Mouse (Mus musculus) gastrocnemius, postnatal 4 days (tissue): ENCODE data around the gene Vtn. TPM values are rescaled to one million over a fixed set of nuclear protein-coding genes. Genes with fewer than 3 reads are reported as not detected.

Source experiments
- DNase-seq, 2 experiments: peaks; one replicate each; pipeline ENCODE4 v3.0.0; 2021 to 2022; ENCODE audit warnings: low spot score in 2 of 2, mixed read lengths in 2 of 2
- long read RNA-seq, 2 experiments: library from polyadenylated mRNA; stranded (forward); transcript quantifications; one replicate each; pipeline ENCODE4 v2.0.0; 2021
- total RNA-seq, 2 experiments: library from RNA; stranded (reverse); gene quantifications; 2 replicates each; pipeline ENCODE4 v1.2.3; 2021

The Vtn gene
- 10 to 100 TPM; 23.8 to 27.4 TPM for total RNA-seq
- long read RNA-seq, experiment 1, transcript Vtn-201 (8 exons, 1,744 nt) = major isoform, 13 of 14 reads
- long read RNA-seq, experiment 1, partial matches to known transcripts = 1 of 14 reads
- long read RNA-seq, experiment 1, other reads (novel, unspliced or antisense) = 0 of 14 reads
- long read RNA-seq, experiment 2, transcript Vtn-201 (8 exons, 1,744 nt) = major isoform, 16 of 18 reads
- long read RNA-seq, experiment 2, partial matches to known transcripts = 2 of 18 reads
- long read RNA-seq, experiment 2, other reads (novel, unspliced or antisense) = 0 of 18 reads

DNA sequence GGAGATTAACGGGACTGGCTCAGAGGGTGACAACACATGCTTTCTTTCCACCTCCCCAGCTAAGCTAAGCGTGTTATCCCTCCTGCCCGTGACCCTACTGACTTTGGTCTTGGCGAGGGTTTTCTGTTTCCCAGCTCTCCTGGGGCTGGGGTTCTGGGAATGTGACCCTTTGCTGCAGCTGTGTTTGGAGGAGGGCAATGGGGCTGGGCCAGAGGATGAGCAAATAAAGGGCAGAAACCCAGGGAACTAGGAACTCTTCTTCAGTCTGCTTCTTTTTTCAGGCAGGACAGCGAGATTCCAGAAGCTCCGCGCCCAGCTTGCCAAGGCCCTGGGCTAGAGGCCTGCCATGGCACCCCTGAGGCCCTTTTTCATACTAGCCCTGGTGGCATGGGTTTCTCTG is at the start of gene Vtn:
Gene Vtn, plus strand, starts transcription at position 88 of the 400 bp plus-strand sequence.
- DNase-seq = peak in 1 of 2 experiments; percentile 50

DNA sequence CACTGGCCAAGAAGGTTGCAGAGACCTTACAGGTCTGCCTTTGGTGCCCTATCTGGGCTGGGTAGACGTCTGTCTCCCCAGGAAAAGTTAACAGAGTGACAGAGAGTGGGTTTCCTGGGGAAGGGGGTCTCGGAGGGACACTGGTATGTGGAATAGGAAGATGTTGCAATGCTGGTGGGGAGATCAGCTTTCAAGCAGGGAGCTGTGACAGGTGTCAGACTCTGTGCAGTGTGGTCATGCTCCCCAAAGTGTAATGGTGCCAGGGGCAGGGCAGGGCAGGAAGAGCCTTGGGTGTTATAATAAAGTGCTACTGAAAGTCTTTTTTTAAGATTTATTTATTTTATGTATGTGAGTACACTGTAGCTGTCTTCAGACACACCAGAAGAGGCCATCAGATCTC is 48.6 kb upstream of the Vtn start:
- no peak for DNase-seq

DNA sequence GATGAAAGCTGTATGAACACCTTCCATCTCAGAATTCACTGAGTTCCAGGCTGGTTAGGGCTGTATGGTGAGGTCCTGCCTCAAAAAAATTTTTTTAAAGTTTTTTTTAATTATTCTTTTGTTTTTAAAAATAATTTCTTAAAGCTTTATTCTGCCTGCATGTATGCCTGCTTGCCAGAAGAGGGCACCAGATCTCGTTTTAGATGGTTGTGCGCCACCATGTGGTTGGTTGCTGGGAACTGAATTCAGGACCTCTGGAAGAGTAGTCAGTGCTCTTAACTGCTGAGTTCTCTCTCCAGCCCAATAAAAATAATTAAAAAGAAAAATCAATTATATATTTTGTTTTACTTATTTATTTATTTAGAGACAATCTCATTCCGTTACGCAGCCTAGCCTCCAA is 45.2 kb upstream of the Vtn start:
- DNase-seq = peak in 1 of 2 experiments; percentile 64

DNA sequence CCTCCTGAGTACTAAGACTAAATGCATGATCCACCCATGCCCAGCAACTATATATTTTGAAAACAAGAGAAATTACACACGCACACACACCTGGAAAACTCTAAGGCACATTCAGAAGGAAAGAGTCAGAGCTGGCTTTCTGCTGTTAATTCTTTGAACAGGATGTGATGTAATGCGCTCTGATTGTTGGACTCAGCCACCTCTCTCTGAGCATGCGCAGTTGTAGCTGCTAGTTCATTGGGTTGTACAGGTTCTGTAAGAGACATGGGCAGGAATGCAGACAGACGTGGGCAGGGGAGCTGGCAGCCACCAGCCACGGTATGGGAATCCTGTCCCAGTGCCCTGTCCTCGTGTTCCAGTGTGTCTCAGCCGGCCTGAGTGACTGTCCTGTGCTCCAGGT is 44.6 kb upstream of the Vtn start:
- DNase-seq = no peak

DNA sequence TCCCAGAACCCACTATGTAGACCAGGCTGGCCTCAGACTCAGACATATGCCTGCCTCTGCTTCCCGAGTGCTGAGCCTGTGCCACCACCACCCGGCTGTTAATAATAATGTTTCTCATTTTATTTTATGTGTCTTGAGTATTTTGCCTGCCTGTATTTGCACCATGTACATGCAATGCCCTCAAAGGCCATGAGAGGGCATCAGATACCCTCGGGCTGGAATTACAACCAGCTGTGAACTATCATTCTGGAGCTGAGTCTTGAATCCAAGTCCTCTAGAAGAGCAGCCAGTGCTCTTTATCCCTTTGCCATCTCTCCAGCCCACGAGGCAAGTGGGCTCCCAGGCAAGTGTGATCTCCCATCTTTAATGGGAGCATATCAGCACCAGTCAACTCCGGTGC is 43.6 kb upstream of the Vtn start:
- DNase-seq = no peak

DNA sequence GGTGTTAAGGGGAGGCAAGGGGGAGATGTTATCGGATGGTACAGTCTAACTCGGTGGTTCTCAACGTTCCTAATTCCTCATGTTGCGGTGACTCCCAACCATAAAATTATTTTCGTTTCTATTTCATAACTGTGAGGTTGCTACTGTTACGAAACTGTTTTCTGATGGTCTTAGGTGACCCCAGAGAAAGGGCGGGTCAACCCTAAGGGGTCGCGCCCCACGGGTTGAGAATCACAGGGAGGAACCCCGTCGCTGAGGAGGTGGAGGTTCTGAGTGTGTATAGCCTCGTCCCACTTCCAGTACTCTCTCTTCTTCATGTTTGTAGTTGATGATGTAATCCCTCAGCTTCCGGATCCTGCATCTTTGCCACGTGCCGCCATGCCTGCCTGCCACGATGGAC is 40.2 kb upstream of the Vtn start:
- DNase-seq = no peak

DNA sequence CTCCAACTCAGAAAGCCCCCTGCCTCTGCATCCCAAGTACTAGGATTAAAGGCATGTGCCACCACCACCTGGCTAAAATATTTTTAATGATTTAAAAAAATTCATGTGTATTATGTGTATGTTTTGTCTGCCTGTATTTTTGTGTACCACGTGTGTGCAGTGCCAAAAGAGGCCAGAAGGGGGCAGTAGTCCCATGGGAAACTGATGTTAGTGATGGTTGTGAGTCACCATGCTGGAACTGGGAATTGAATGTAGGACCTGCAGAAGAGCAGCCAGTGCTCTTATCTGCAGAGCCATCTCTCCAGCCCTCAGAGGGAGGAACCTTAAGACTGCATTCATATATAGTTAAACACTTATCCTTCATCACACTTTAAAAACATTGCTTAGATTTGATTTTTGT is 37.0 kb upstream of the Vtn start:
- DNase-seq = no peak

DNA sequence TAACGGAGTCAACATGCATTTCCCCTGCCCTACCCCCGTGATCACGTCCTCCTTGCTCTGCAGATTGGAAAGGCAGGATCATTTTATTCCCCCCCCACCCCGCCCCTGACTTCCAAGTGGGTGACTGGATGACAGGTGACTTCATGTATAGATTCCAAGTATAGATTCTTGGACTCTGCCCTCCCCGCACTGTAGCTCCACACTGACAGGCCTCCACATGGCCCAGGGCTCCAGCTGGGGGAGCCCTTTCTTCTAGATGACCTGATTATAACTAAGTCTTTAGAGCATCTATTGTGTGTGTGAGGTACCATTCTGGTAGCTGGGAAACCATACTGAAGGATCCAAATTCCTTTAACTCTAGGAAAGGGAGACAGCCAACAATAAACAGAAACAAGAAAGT is 36.2 kb upstream of the Vtn start:
- no peak for DNase-seq

DNA sequence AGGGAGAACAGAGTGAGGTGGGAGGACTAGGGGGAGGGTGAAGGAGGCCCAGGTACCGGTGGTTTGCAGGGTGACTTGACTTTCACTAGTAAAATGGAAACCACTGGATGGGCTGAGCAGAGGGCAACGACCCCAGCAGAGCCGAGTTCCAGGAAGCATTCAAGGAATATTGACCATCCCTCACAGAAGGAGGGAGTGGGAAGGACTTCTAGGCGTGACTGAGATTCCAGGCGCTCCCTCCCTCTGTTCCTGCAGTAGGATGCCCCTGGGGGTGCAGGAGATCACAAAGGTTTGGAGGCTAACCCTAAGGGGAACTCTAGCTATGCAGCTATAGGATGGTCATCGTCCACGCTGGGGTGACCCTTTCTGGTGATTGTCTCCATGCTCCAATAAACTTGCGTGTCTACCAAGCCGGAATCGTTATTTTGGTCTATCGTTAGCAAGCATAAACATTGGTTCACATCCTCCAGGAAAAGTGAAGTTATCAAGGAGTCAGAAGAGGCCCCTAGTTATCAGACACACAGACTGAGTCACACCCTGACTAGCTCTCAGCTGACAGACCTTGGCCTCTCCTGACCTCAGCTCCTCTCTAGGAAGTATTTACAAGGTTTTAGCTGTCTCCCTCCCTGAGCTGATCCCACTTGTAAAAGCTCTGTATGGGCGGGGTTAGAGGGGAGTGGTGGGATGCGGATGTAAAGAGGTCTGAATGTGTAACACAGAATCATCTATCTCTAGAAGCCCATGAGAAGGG is 35.4 kb upstream of the Vtn start:
- no peak for DNase-seq

DNA sequence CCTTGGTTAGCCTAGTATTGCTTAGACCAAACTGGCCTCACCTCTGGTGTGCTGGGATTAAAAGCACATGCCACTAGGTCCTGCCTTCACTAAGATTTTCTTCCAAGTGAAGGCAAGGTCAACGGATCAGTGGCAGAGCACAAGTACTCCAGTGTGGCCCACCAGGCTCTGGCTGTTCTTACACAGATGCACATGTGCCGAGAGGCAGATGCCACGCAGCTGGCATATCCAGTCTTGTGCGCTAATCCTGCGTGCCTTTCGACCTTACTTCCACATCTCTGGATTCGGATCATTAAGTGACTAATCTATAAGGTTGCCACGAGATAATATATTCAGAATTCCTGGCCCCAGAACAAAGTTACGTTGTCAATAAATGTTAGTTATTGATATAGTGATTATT is 33.8 kb upstream of the Vtn start:
- no peak for DNase-seq

DNA sequence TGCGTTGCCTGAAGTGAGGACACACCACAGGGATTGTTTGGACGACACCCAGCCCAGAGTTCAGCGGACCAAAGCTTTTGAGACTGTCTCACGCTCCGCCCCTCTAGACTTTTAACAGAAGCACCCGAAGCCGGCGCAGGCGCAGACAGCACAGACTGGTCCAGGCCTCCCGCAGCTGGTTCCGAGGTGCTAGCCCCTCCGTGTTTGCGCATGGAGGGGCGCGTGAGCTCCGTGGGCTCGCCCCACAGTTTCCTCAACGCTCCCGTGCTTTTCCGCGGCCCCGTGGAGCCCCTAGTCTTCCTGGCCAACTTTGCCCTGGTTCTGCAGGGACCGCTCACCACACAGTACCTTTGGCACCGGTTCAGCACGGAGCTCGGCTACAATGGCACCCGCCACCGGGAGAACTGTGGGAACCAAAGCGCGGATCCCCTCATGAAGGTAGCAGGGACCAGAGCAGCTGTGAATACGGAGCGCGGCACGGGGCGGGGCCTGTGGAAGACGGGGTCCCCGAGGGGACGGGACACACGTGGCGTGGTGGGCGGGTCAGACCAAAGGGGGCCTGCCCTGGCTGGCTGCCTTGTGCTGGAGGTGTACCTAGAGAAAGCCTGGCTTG is 33.2 kb upstream of the Vtn start, which contains the start of gene Slc46a1:
Gene Slc46a1, plus strand, starts transcription at position 130 of the 613 bp plus-strand sequence.
- peak; percentile 84 to 92 for DNase-seq

DNA sequence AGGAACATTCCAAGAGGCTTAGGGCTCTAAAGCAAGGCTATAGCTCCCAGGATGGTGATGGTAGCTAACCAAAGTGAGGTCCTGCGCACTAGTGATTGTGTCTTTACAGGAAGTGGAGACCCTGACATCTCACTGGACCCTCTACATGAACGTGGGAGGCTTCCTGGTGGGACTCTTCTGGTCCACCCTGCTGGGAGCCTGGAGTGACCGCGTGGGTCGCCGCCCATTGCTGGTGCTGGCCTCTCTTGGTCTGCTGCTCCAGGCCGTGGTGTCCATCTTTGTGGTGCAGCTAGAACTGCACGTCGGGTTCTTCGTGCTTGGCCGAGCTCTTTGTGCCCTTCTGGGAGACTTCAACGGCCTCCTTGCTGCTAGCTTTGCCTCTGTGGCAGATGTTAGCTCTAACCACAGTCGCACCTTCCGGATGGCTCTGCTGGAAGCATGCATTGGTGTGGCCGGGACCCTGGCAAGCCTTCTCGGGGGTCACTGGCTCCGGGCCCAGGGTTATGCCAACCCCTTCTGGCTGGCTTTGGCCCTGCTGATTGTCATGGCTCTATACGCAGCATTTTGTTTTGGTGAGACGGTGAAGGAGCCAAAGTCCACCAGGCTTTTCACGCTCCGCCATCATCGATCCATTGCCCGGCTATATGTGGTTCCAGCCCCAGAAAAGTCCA is 32.5 kb upstream of the Vtn start:
- DNase-seq = peak in 1 of 2 experiments; percentile 17

DNA sequence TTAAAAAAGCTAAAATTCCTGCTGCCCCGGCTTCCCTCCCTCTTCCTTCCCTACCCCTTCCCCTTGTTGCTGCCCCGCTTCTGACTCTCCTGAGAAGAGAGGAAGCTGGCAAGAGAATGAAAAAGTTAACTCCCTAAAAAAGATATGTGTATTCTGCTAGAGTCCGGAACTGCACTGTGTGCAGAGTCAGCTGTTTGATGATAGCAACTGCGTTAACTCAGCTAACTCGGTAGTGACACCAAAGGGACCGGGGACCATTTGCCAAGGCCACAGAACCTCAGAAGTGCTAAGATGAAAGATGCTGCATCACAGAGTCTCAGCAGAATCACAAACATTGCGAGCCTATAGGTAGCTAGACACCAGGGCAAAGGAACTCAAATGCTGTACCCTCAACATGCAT is 31.4 kb upstream of the Vtn start:
- no peak for DNase-seq

DNA sequence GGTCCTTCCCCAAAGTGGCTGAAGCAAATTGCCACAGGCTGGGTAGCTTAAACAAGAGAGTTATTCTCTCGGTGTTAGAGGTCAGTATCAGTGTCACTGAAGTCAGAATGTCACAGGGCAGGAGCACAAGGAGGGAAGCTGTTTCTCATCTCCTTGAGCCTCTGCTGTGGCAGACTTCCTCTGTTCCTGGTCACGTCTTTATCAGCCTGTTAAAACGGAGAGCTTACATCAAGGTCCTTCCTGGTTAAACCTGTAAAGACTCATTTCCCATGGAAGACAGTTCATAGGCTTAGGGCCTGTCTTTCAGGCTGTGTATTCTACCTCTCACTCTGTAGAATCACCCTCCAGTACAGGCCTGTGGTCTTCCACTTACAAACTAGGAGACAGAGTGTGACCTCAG is 31.0 kb upstream of the Vtn start:
- DNase-seq = no peak

DNA sequence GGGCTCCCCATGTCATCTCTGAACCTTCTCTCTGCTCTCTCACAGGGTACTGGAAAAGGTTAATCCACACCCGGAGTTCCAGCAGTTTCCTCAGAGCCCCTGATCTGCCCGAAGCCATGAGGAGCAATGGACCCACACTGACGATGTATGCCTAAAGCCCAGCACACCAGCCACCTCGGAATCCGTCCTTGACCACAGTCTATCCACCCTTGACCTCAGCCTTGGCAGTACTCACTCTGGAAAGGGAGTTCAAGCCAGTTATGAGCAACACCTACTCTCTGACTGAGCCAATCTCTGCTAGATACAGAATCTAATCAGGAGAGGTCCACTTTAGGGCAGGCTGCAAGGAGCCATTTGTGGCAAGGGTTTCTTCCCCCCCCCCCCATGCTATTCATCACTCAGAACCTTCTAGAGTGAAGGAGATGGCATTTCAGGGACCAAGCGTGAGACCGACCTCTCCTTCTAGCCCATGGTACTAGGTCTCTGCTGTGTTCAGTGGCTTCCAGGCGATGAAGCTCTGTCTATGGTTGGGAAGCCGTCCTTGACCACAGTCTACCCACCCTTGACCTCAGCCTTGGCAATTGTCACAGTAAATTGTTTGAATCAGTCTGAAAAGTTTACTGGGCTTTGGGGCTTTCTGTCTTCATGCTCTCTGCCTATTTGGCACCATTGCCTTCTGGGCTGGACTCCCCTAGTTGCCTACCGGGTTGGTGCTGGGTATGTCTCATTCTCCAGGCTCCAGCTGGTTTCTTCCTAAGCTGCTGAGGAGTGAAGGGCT is 27.4 kb upstream of the Vtn start:
- no peak for DNase-seq

DNA sequence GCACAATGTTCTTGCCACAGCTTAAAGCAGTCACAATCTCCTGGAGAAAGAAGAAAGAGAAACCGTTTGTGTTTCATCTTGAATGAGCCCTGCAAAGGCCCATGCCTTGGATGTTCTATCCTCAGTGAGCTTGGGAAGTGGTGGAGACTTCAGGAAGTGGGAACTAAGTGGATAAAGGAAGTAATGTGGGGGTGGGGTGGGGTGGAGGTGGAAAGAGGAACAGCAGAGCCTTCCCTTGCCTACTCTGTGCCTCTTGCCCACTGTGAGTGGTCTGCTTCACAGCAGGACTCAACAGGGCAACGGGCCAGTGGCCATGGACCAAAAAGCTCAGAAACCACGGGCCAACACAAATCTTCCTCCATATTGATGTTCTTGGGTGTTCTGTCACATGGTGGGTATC is 23.6 kb upstream of the Vtn start:
- no peak for DNase-seq

DNA sequence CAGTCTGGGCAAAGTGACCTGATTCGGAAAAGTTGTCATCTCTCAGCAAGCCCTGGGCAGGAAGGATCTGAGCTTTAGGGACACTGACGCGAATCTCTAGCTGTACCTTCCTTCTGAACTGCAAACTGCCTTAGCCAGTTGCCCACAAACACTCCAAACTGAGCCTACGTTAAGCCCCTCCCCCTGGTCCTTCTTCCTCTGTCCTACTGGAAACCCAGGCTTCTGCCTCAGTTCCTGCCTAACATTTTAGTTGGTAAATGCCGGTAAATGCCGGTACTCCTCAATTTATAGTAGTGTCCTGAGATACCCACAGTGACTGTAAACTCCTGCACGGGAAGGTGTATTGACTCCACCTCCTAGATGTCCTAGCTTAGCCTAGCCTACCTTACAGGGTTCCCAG is 15.3 kb upstream of the Vtn start:
- no peak for DNase-seq

DNA sequence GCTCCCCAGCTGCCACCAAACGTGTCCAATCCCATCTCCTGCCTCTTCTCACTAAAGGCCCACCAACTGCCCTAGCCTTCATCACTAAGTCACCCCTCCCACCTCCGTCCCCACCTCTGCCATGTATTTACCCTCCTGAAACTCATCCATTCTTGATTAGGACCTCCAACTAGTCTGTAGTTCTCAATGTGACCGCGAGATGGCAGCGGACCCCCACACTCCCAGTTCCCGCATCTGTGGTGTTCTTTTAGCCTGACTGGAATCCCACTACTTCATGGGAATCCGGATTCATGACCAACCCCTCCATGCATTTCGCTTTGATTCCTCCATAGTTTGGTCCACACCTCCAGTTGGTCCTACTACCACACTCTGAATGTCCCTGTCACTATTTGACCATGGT is 10.7 kb upstream of the Vtn start:
- DNase-seq = peak in 1 of 2 experiments; percentile 64

DNA sequence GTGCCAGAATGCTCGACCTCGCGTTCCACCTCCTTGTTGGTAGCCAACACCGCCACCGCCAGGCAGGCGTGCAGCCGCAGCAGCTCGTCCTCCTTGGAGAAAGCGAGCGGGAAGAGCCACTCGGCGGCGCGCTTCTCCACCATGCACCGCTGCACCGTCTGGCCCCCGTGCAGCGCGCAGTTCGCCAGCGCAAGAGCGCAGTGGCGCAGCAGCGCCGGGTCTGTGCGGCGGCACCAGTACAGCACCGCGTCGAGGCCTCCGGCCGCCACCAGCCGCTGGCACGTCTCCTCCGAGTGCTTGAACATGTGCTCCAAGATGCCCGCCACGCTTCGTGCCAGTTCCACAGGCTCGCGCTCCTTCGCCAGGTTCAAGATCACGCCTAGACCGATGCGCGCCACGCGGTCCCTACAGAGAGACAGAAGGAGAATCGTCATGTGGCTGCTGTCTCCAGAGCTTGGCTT is 8.1 kb upstream of the Vtn start:
- DNase-seq = no peak

DNA sequence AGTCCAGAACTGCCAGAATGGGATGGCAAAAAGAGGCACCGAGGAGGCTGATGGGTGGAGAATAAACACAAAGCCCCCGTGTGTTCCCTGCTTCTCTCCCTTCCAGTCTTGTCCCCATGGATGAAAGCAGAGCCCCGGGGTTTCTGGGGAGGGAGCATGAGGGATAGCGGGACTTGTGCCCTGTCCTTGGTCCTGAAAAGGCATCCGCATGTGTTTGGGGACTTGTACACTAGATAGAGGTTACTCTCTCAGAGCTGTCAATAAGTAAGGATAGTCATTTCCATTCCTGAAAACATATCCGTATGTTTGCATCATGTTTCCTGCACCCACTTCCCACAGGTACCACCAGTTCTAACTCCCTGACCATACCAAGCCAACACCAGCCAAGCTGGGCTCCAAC is 3.0 kb upstream of the Vtn start:
- DNase-seq = peak in 1 of 2 experiments; percentile 35

DNA sequence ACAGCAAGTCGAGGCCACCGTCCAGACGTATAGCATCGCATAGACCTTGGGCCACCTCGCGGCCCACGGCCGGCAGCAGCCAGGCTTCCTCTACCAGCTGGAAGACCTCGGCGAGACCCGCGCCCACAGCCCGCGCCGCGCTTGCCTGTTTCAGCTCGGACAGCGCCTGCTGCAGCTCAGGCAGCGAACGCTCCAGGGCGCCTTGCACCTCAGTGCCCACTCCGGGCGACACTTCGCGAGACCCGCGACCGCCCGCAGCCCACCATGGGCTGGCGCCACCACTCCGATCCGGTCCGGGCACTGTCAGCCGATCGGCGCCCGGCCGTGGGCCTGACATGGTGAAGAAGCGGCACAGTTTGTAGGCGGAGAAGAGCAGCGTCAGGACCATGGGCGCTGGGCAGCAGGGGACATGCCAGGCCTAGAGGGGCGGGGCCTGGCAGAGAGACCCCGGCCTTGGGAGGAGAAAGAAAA is 1.8 kb upstream of the Vtn start:
- DNase-seq = peak in 1 of 2 experiments; percentile 28
